Mouse (Mus musculus): ENCODE results near the gene Olfr963.
"Not testable (repeated sequence)": the region's sequence is repeated elsewhere in the genome, so short reads cannot be mapped to it uniquely, and the experiment has no call there.

The Olfr963 gene

GRCm38 (mm10) chr9:39666905-39667304 lies at the start of gene Olfr963:
Gene Olfr963, plus strand, starts transcription at chr9:39667205.
- no peak for DNase-seq (ENCODE audit: low spot score in 2 of 2)

GRCm38 (mm10) chr9:39621073-39621472 lies 45.9 kb upstream of the Olfr963 start, which contains the start of gene Olfr960:
Gene Olfr960, plus strand, starts transcription at chr9:39621373.
- no peak for DNase-seq (ENCODE audit: low spot score in 2 of 2)

- DNase-seq (ENCODE audit: low spot score in 2 of 2): no peak
Observed at GRCm38 (mm10) chr9:39623783-39624182, 43.2 kb upstream of the Olfr963 start.

- no peak for DNase-seq (ENCODE audit: low spot score in 2 of 2)
Observed at GRCm38 (mm10) chr9:39624711-39625110, 42.3 kb upstream of the Olfr963 start.

- no peak for DNase-seq (ENCODE audit: low spot score in 2 of 2)
Observed at GRCm38 (mm10) chr9:39629069-39629468, 37.9 kb upstream of the Olfr963 start.

- no peak for DNase-seq (ENCODE audit: low spot score in 2 of 2)
Observed at GRCm38 (mm10) chr9:39633913-39634594, 33.0 kb upstream of the Olfr963 start.

- no peak for DNase-seq (ENCODE audit: low spot score in 2 of 2)
Observed at GRCm38 (mm10) chr9:39644785-39645184, 22.2 kb upstream of the Olfr963 start, which contains the start of gene Olfr961. Gene Olfr961, plus strand, starts transcription at chr9:39645085.

- DNase-seq (ENCODE audit: low spot score in 2 of 2): no peak
Observed at GRCm38 (mm10) chr9:39647382-39647781, 19.6 kb upstream of the Olfr963 start.

GRCm38 (mm10) chr9:39654756-39655396 lies 12.1 kb upstream of the Olfr963 start:
- DNase-seq (ENCODE audit: low spot score in 2 of 2): no peak

- DNase-seq (ENCODE audit: low spot score in 2 of 2): no peak
Observed at GRCm38 (mm10) chr9:39669723-39670122, 2.7 kb downstream of the Olfr963 start.

- DNase-seq (ENCODE audit: low spot score in 2 of 2): no peak
Observed at GRCm38 (mm10) chr9:39674820-39675219, 7.8 kb downstream of the Olfr963 start.

- DNase-seq (ENCODE audit: low spot score in 2 of 2): no peak
Observed at GRCm38 (mm10) chr9:39678557-39678956, 11.6 kb downstream of the Olfr963 start.

GRCm38 (mm10) chr9:39679280-39679679 lies 12.3 kb downstream of the Olfr963 start:
- no peak for DNase-seq (ENCODE audit: low spot score in 2 of 2)

GRCm38 (mm10) chr9:39701123-39701522 lies 34.1 kb downstream of the Olfr963 start:
- not testable (repeated sequence) for DNase-seq (ENCODE audit: low spot score in 2 of 2)

GRCm38 (mm10) chr9:39707017-39707416 lies 40.0 kb downstream of the Olfr963 start, which contains the start of gene Olfr149:
Gene Olfr149, minus strand, starts transcription at chr9:39707117.
- no peak for DNase-seq (ENCODE audit: low spot score in 2 of 2)

- DNase-seq (ENCODE audit: low spot score in 2 of 2): no peak
Observed at GRCm38 (mm10) chr9:39708958-39709357, 42.0 kb downstream of the Olfr963 start.

- no peak for DNase-seq (ENCODE audit: low spot score in 2 of 2)
Observed at GRCm38 (mm10) chr9:39711053-39711452, 44.0 kb downstream of the Olfr963 start, which contains the start of gene Olfr965. Gene Olfr965, plus strand, starts transcription at chr9:39711353.
